Mouse (Mus musculus): ENCODE data around the gene Pgls.

- TF ChIP-seq CTCF (IDR thresholded peaks at IDR 0.05; ENCODE audit: borderline replicate concordance, extremely low read depth, insufficient read depth, insufficient read length) (peak; percentile 20; the same call in 1 of the 2 replicates), POLR2A (IDR thresholded peaks at IDR 0.05; ENCODE audit: borderline replicate concordance, extremely low read depth, insufficient read depth, insufficient read length, poor library complexity, severe bottlenecking) (no peak)
Observed at GRCm38 (mm10) chr8:71633164-71633563, 41.2 kb downstream of the Pgls start.
